Mouse (Mus musculus): ENCODE results near the gene Cacna2d3.

The Cacna2d3 gene

DNA sequence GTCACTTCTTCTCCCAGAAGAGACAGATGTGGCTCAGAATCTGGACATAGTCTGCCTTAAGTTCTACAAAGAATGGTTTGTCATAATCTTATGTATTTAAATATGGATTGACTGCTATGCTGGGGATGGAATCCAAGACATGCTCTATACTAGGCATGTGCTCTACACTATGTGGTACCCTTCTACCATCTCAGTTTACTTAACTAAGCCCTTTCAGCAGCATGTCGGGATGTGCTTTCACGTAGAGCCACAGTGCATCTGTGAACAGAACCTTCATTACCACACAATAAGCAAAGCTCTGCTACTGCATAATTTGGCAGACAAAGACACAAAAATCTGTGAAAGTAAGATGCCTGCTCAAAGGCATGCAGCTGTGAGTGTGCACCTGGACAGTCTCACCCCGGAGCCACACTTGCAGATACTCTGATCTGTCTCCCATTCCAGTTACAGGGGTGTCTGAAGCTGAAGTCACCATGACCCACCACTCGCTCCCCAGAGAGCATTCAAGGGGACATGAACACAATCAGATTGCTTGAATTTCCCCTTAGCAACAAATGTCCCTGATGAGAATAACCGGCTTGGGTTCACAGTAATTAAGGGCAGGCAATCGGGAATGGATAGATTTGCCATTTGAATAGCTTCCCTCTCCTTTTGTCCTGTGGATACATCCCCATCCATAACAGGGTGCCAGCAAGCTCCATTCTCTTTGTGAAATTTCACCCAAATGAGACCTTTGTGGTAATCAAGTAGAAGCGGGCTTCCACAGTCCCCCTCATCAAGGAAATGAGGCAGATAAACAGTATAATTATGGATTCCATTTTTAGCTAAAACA, 773.4 kb downstream of the Cacna2d3 start:
- no peak for DNase-seq (ENCODE audit: low read depth, low spot score)

DNA sequence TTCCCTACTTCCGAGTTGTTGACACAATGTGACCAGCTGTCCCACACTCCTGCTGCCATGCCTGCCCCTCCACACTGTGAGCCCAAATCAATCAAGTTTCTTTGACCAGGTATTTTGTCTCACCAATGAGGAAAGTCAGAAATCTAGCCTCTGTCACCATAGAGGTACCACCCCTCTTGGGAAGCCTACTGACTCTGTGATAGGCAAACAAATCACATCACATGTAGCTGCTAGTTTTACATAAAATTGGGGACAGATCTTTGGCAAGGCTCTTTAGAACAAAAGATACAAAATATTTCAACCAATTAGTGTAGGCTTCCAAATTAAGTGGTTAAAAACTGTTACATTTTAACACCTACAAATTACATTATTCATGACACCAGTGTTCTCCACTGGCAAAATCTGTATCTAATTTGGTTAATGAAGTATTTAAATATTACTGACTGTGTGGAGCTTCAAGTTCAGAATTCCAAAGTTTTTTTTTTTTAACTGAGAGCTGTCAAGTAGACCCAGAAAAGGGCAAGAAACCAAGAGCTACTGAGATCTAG, 788.8 kb downstream of the Cacna2d3 start:
- DNase-seq (ENCODE audit: low read depth, low spot score) = no peak

DNA sequence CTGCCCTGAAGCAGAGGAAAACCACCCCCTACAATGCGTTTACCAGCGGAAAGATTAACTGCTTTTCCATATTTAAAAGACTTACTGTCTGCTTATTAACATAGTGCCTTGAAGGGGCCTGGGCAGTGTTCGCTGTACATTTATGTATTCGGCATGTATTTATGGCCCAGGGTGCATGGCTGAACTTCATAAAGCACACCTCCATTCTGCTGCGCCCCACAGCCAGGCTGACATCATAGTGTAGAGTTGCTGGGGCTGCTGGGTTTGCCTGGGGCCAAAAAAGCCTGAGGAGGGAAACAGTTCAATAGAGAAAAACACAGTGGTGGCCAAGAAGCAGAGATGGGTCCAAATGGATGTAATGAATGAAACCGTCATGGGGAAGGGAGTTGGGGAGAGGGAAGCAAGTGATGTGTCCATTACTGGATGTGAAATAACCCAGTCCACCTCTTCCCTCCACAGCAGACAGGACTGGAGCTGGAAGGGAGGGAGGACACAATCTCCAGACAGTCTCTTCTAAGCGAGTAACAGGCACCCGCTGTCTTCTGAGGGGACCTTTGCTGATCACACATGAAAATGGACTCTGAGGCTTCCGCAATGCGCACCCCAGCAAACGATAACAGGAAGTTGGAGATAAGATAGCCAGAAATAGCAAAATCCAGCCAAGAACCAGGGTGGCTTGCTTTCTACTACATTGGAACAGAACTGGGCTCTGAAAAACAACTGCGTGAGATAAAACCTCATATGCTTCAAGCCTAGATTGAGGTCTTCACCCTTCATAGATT, 798.3 kb downstream of the Cacna2d3 start:
- no peak for DNase-seq (ENCODE audit: low read depth, low spot score)

DNA sequence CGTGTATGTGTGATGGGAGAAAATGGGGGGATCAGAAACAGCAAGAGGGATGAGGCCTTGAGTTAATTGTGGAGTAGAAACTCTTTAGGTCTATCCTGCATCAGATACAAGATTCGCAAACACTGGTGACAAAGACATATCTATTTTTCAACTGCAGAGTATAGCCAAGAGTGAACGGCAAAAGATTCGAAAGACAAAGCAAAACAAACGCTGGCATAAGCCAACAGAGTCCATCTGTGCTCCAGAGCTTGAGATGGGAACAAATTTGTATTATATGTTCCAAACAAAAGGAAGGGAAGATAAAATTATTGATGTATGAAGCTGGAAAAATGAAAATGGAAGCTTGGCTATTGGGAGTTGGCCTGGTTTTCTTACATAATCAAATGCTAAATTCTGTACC, 802.8 kb downstream of the Cacna2d3 start:
- peak; percentile 50 for DNase-seq (ENCODE audit: low read depth, low spot score)

DNA sequence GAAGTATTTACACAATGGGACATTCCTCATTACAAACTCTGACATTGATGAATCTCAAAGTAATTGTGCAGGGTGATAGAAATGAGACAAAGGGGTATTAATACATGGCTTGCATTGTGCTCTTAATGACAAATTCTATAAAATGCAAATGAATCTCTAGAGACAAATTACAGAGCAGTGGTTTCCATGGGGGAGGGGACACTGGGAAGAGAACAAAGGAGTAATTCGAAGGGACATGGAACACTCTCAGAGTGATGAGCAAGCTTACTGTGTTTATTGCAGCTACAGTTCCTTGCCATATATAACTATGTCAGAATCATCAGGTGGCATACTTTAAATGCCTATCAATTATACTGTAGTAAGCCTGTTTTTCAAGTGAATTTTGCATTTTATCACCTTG, 806.7 kb downstream of the Cacna2d3 start:
- DNase-seq (ENCODE audit: low read depth, low spot score) = no peak

DNA sequence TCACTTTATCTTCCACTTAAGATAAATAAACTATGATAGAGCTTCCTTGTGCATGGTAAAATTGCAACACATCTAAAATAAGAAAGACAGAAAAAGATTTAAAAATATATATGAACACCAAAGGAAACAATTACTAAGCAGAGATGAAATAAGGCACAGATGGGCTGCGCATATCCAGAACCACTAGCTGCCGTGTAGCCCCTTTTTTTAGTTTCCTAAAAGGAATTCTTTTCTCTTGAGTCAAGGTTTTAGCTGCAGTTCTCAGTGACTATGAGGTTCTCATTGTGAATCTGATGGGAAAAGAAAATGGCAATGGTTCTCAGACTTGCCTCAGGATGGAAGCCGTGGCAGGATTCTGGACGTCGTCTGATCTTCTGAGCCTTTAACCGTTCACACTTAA, 814.0 kb downstream of the Cacna2d3 start:
- DNase-seq (ENCODE audit: low read depth, low spot score) = peak; percentile 55

DNA sequence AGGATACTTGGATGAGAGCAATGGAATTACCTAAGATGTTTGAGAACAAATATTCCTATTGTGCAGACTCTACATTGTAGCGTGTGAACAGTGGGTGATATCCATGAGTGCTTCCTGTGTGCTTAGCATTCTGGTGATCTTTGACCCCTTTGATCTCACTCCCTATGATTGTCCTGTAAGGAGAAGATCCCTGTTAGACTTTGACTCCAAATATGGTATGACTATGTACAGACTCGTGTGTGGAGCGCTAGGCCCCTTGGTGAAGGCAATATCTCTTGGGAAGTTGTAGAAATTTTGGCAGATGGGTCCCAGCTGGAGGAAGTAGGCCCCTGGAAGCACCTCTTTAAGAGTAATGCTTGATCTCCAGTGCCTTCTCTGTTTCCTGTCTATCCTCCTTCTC, 829.1 kb downstream of the Cacna2d3 start:
- DNase-seq (ENCODE audit: low read depth, low spot score) = no peak

DNA sequence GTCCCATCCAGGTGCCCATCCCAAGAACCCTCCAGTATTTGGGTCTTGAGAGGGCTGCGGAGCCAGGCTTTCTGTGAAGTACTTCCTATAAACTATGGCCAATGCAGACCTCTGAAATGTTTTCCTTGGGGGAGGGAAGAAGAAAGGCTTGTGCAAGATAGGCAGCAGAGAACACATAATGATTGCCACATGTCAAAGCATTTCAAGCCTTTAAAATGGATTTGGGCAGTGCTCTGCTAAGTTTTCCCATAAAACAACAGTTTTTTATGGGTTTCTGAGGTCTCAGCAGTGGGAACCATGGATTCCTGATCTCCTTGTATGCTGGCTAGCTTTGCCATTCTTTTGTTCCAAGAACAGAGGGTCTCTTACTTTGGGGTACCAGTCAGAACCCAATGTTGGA, 834.3 kb downstream of the Cacna2d3 start:
- no peak for DNase-seq (ENCODE audit: low read depth, low spot score)

DNA sequence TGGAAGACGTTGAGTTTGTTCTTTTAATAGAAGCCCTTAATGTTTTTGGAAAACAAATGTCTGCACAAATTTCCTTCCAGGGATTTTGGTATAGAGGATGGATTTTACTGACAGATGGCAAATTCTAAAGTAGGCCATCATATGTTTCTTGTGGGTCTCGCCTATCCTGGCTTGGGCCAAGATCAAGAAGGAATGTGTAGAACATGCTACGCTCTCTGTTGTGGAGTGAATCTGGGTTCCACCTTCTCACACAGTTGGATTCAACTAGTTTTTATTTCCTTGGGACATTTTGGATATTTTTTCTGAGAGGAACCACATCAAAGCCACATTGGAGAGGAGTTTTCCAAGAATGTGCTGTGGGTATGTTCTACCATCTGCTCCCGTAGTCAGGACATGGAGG, 835.0 kb downstream of the Cacna2d3 start:
- DNase-seq (ENCODE audit: low read depth, low spot score) = no peak

DNA sequence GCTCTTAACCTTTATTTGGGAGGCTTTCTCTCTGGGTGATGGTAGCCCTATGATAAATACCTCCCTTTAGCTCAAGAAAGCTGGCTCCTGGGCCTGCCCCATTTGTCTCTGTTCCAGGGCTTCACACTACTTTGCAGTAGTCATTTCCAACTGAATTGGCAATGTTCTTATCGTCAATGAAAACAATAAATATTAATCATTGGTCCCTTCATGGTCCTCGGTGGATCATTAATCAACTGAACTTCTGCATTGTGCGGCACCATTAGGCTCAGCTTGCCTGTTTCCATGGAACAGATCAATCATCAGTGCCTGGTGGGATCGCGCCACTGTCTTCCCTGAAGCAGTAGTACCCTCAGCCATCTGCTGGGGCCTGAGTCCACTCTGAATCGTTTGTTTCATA, 850.7 kb downstream of the Cacna2d3 start:
- DNase-seq (ENCODE audit: low read depth, low spot score) = no peak

DNA sequence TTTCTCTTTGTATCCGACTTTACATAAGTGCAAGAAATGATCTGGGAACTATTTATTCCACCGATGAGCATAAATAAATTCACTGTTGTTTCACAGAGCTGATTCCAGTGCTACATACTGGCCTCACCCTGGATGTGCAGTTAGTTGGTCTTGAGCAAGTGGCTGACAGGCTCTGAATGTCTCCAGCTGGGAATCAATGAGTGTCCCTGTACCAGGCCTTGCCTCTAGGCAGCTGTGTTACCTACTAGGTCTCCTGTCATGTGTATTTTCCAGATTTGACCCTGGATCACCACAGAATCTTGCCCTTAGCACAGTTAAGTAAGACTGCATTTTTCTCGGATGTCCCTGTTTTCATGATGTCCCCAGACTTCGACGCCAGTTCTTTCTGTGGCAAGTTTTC, 851.3 kb downstream of the Cacna2d3 start:
- no peak for DNase-seq (ENCODE audit: low read depth, low spot score)

DNA sequence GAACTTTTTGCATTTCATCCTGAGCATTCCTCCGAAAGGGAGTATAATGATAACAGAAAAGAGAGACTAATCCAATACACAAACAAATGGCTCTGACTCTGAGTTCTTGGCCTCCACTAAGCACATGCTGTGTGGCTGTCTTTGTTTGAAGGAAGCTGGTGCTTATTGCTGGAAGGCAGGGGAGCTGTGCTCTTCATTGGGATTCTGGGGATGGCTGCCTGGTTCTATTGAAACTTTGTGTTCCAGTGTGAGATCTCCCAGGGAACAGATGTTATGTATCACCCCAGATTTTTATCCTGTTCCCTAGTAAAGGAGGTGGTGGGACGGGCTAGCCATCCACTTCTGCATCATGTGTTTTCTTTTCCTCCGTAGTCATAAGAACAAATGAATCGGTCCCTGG, 856.7 kb downstream of the Cacna2d3 start:
- DNase-seq (ENCODE audit: low read depth, low spot score) = no peak

DNA sequence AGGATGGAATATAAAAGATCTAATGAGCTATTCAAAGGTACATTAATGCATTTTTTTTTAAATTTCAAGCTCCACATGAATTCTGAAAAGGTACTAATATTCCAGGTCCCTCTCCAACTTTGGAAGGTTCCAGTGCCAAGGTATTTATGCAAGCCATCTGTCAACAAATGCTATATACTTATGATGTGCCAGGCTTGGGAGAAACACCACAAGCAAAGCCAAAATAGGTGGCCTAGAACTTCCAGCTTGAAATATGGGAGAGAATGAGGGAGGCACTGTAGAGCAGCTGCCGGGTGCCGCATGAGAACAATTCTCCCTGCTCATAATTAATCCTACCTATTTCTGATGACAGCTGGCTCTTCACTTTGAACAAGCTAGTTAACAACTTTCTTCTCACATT, 860.5 kb downstream of the Cacna2d3 start:
- DNase-seq (ENCODE audit: low read depth, low spot score) = no peak
